Mouse (Mus musculus) layer of hippocampus, postnatal 36 days (tissue): ENCODE measurements around the gene Spout1. TPM values are rescaled to one million over a fixed set of nuclear protein-coding genes. Genes with fewer than 3 reads are reported as not detected.
"Not testable (repeated sequence)": the region's sequence is repeated elsewhere in the genome, so short reads cannot be mapped to it uniquely, and the experiment has no call there.

ENCODE experiments used
- DNase-seq, 2 experiments: peaks; one replicate each; pipeline ENCODE4 v3.0.0; 2022
- total RNA-seq, 2 experiments: library from RNA; stranded (reverse); gene quantifications; 2 replicates each; pipeline ENCODE4 v1.2.3; 2021

The Spout1 gene
- total RNA-seq, 2 experiments from 2014 or later: 34.5 to 37.2 TPM

GRCm38 (mm10) chr2:30178711-30179110 lies 452 bp upstream of the Spout1 start:
- not testable (repeated sequence) for DNase-seq

GRCm38 (mm10) chr2:30176561-30176960 lies 1.7 kb downstream of the Spout1 start:
- no peak for DNase-seq

GRCm38 (mm10) chr2:30175897-30176296 lies 2.4 kb downstream of the Spout1 start:
- no peak for DNase-seq

- no peak for DNase-seq
These were observed 4.6 kb downstream of the Spout1 start for GRCm38 (mm10) chr2:30173541-30174240.

GRCm38 (mm10) chr2:30171997-30172382 lies 6.3 kb downstream of the Spout1 start:
- DNase-seq: no peak

GRCm38 (mm10) chr2:30171371-30171996 lies 6.8 kb downstream of the Spout1 start, which contains the start of gene Endog:
Endog (plus strand) TSS chr2:30171493.
- DNase-seq: peak; percentile 85 to 88

- no peak for DNase-seq
These were observed 11.6 kb downstream of the Spout1 start for GRCm38 (mm10) chr2:30166677-30167076.

- DNase-seq: no peak
These were observed 13.8 kb downstream of the Spout1 start for GRCm38 (mm10) chr2:30164340-30164932.

- no peak for DNase-seq
These were observed 16.4 kb downstream of the Spout1 start for GRCm38 (mm10) chr2:30161809-30162208.

GRCm38 (mm10) chr2:30159871-30160270 lies 18.4 kb downstream of the Spout1 start:
- not testable (repeated sequence) for DNase-seq

GRCm38 (mm10) chr2:30152616-30153015 lies 25.6 kb downstream of the Spout1 start:
- no peak for DNase-seq

- DNase-seq: no peak
These were observed 26.4 kb downstream of the Spout1 start for GRCm38 (mm10) chr2:30151840-30152239.

GRCm38 (mm10) chr2:30147466-30147865 lies 30.8 kb downstream of the Spout1 start:
- no peak for DNase-seq

GRCm38 (mm10) chr2:30144436-30144835 lies 33.8 kb downstream of the Spout1 start:
- DNase-seq: no peak

- DNase-seq: not testable (repeated sequence)
These were observed 38.2 kb downstream of the Spout1 start for GRCm38 (mm10) chr2:30140021-30140420.

GRCm38 (mm10) chr2:30136458-30136857 lies 41.8 kb downstream of the Spout1 start:
- DNase-seq: no peak

- DNase-seq: no peak
These were observed 43.2 kb downstream of the Spout1 start for GRCm38 (mm10) chr2:30134928-30135620.

GRCm38 (mm10) chr2:30134378-30134711 lies 43.9 kb downstream of the Spout1 start:
- no peak for DNase-seq

GRCm38 (mm10) chr2:30133613-30134377 lies 44.5 kb downstream of the Spout1 start, which contains the start of gene Tbc1d13:
Tbc1d13 (plus strand) TSS chr2:30133746.
- DNase-seq: peak; percentile 97 to 98

- no peak for DNase-seq
These were observed 45.3 kb downstream of the Spout1 start for GRCm38 (mm10) chr2:30132801-30133612.

- not testable (repeated sequence) for DNase-seq
These were observed 47.0 kb downstream of the Spout1 start for GRCm38 (mm10) chr2:30131240-30131639.
